Mouse (Mus musculus) liver, postnatal 0 days (tissue): ENCODE measurements around the gene Slf1. TPM values are rescaled to one million over a fixed set of nuclear protein-coding genes. Genes with fewer than 3 reads are reported as not detected.

Source experiments
- ATAC-seq: fragments of 200-750 bp; cut with Nextera tagmentation; 2 replicates; pipeline ENCODE4 v1.8.0; 2017; ENCODE audit warnings: mild to moderate bottlenecking, moderate library complexity
- DNase-seq: peaks from one replicate; pipeline ENCODE4 v3.0.0-alpha.2; 2016
- H3K27ac ChIP-seq: fragments of 300-500 bp; sonication (generic); 2 replicates; pipeline ENCODE4 v1.5.1; 2014; ENCODE audit warnings: antibody characterized with exemption, moderate library complexity, mild to moderate bottlenecking, low read depth
- H3K27me3 ChIP-seq: fragments of 300-500 bp; sonication (generic); 2 replicates; pipeline ENCODE4 v1.6.1; 2014; ENCODE audit warnings: low read length, control low read depth, mixed read lengths; ENCODE audit not compliant: insufficient read depth
- H3K36me3 ChIP-seq: fragments of 300-500 bp; sonication (generic); replicated peaks from 2 replicates; pipeline ENCODE4 v1.6.1; 2014; ENCODE audit warnings: mild to moderate bottlenecking, control low read depth, low read length, moderate library complexity, mixed read lengths; ENCODE audit not compliant: insufficient read depth
- H3K4me1 ChIP-seq: fragments of 300-500 bp; sonication (generic); 2 replicates; pipeline ENCODE4 v1.6.1; 2014; ENCODE audit warnings: antibody characterized with exemption, mild to moderate bottlenecking, control low read depth; ENCODE audit not compliant: insufficient read depth
- H3K4me2 ChIP-seq: fragments of 300-500 bp; sonication (generic); 2 replicates; pipeline ENCODE4 v1.6.1; 2014; ENCODE audit warnings: low read depth, mild to moderate bottlenecking, low read length, moderate library complexity, mixed read lengths
- H3K4me3 ChIP-seq: fragments of 300-500 bp; sonication (generic); 2 replicates; pipeline ENCODE4 v1.5.1; 2014; ENCODE audit warnings: low read depth, low read length
- H3K9ac ChIP-seq: fragments of 300-500 bp; sonication (generic); replicated peaks from 2 replicates; pipeline ENCODE4 v1.6.1; 2014; ENCODE audit warnings: mild to moderate bottlenecking, moderate library complexity
- H3K9me3 ChIP-seq: fragments of 300-500 bp; sonication (generic); 2 replicates; pipeline ENCODE4 v1.6.1; 2016; ENCODE audit warnings: mild to moderate bottlenecking, control low read depth, low read length, mixed read lengths
- CTCF ChIP-seq: sonication (generic); IDR thresholded peaks from 2 replicates; pipeline ENCODE4 v1.5.1; 2016; ENCODE audit warnings: antibody characterized with exemption, low read depth
- EP300 ChIP-seq: IDR thresholded peaks from 2 replicates; pipeline ENCODE4 v1.6.1; 2016; ENCODE audit warnings: antibody characterized with exemption, low read depth, mild to moderate bottlenecking
- WGBS: fragments of 180-500 bp; shearing (Covaris S2); extraction: QIAGEN DNeasy Blood & Tissue Kit; methylation state at CpG from one replicate; pipeline ENCODE4 v1.1.7; 2014; ENCODE audit not compliant: insufficient replicate concordance; 5-methylcytosine and 5-hydroxymethylcytosine counted together
- polyA plus RNA-seq: library from polyadenylated mRNA; unstranded; fragments of >200 nt; fragmentation: Nextera tagmentation; extraction: Ambion mirVana; gene quantifications from 2 replicates; pipeline ENCODE4 v1.2.1, GENCODE M21; 2015

Slf1 gene
- polyA plus RNA-seq, 1 experiment from 2014 or later: 13.8 TPM

- DNase-seq (no peak), ATAC-seq (no peak)
- Histone ChIP-seq H3K4me1 (no peaks in the 10 kb centered on the region), H3K9me3 (no peaks in the 10 kb centered on the region), H3K36me3 (no peaks in the 10 kb centered on the region), H3K9ac (no peak overlapping the region), H3K4me3 (no peak overlapping the region), H3K27me3 (no peaks in the 10 kb centered on the region), H3K4me2 (no peak overlapping the region), H3K27ac (no peak overlapping the region)
- no peak for TF ChIP-seq EP300
- TF ChIP-seq CTCF: no peak
- 66% methylated on average over 5 of the region's 5 CpGs for WGBS
Observed at GRCm38 (mm10) chr13:77029594-77029993, 105.7 kb downstream of the Slf1 start.

GRCm38 (mm10) chr13:77018851-77019250, 116.4 kb downstream of the Slf1 start:
- Histone ChIP-seq H3K4me3 (no peak overlapping the region), H3K4me1 (no peaks in the 10 kb centered on the region), H3K9ac (no peak overlapping the region), H3K27ac (no peak overlapping the region), H3K27me3 (no peaks in the 10 kb centered on the region), H3K4me2 (no peak overlapping the region), H3K36me3 (no peaks in the 10 kb centered on the region), H3K9me3 (no peaks in the 10 kb centered on the region)
- DNase-seq: no peak
- TF ChIP-seq CTCF: no peak
- no peak for TF ChIP-seq EP300
- WGBS: 73% methylated on average over 2 of the region's 2 CpGs
- ATAC-seq: no peak

- no peaks in the 10 kb centered on the region for H3K36me3 ChIP-seq
- H3K27ac ChIP-seq: no peak overlapping the region
- WGBS: 76% methylated on average over 1 of the region's 1 CpGs
- TF ChIP-seq CTCF (no peak), EP300 (no peak)
- no peak for ATAC-seq
- no peaks in the 10 kb centered on the region for H3K27me3 ChIP-seq
- no peak overlapping the region for H3K4me3 ChIP-seq
- no peak overlapping the region for H3K9ac ChIP-seq
- H3K9me3 ChIP-seq: no peaks in the 10 kb centered on the region
- no peaks in the 10 kb centered on the region for H3K4me1 ChIP-seq
- no peak overlapping the region for H3K4me2 ChIP-seq
- no peak for DNase-seq
Observed at GRCm38 (mm10) chr13:77003684-77004083, 131.6 kb downstream of the Slf1 start.

GRCm38 (mm10) chr13:77002628-77003027, 132.6 kb downstream of the Slf1 start:
- ATAC-seq (no peak), DNase-seq (no peak)
- Histone ChIP-seq H3K4me1 (no peaks in the 10 kb centered on the region), H3K9ac (no peak overlapping the region), H3K4me3 (no peak overlapping the region), H3K4me2 (no peak overlapping the region), H3K27me3 (no peaks in the 10 kb centered on the region), H3K36me3 (no peaks in the 10 kb centered on the region), H3K9me3 (no peaks in the 10 kb centered on the region), H3K27ac (no peak overlapping the region)
- 75% methylated on average over 3 of the region's 3 CpGs for WGBS
- TF ChIP-seq CTCF (no peak), EP300 (no peak)

Other genes starting within 250 kb of the Slf1 start
- 2.0 TPM in 2 replicates for gene 2210408I21Rik, start 67 bp upstream of the Slf1 start, polyA plus RNA-seq